Mouse (Mus musculus) testis, adult 2 months (tissue): ENCODE results near the gene Pde4d. TPM values are rescaled to one million over a fixed set of nuclear protein-coding genes. Genes with fewer than 3 reads are reported as not detected.

ENCODE experiments used
- H3K27ac ChIP-seq: fragments of 200-500 bp; 2 replicates; pipeline ENCODE4 v1.5.1; 2012; ENCODE audit warnings: low read depth, low read length; ENCODE audit not compliant: control insufficient read depth, insufficient read depth
- H3K27me3 ChIP-seq: fragments of 200-500 bp; 2 replicates; pipeline ENCODE4 v1.6.1; 2012; ENCODE audit warnings: mild to moderate bottlenecking, low read length, moderate library complexity; ENCODE audit not compliant: control insufficient read depth, insufficient read depth
- H3K36me3 ChIP-seq: fragments of 200-500 bp; 2 replicates; pipeline ENCODE4 v1.6.1; 2012; ENCODE audit warnings: mild to moderate bottlenecking, low read length; ENCODE audit not compliant: control insufficient read depth, insufficient read depth
- H3K4me1 ChIP-seq: fragments of 200-500 bp; 2 replicates; pipeline ENCODE4 v1.6.1; 2012; ENCODE audit warnings: low read length; ENCODE audit not compliant: control insufficient read depth, insufficient read depth
- H3K4me3 ChIP-seq: fragments of 200-500 bp; 2 replicates; pipeline ENCODE4 v1.5.1; 2012; ENCODE audit warnings: low read depth, mild to moderate bottlenecking, low read length, moderate library complexity, mixed read lengths; ENCODE audit not compliant: control insufficient read depth
- CTCF ChIP-seq: fragments of 200-500 bp; IDR thresholded peaks from 2 replicates; pipeline ENCODE4 v1.5.1; 2012; ENCODE audit warnings: low read depth, mild to moderate bottlenecking, inconsistent platforms, low read length, moderate library complexity; ENCODE audit not compliant: control insufficient read depth, insufficient read depth, insufficient replicate concordance
- POLR2A ChIP-seq: fragments of 200-500 bp; IDR thresholded peaks from 2 replicates; pipeline ENCODE4 v1.6.1; 2012; ENCODE audit warnings: low read depth, mild to moderate bottlenecking, inconsistent platforms, low read length, moderate library complexity; ENCODE audit not compliant: control insufficient read depth
- polyA plus RNA-seq: library from polyadenylated mRNA; depleted of rRNA; stranded (reverse); fragments of >200 nt; gene quantifications from 2 replicates; pipeline ENCODE4 v1.2.3, GENCODE M21; 2012

The Pde4d gene
- polyA plus RNA-seq, 1 experiment = 2.1 TPM

DNA sequence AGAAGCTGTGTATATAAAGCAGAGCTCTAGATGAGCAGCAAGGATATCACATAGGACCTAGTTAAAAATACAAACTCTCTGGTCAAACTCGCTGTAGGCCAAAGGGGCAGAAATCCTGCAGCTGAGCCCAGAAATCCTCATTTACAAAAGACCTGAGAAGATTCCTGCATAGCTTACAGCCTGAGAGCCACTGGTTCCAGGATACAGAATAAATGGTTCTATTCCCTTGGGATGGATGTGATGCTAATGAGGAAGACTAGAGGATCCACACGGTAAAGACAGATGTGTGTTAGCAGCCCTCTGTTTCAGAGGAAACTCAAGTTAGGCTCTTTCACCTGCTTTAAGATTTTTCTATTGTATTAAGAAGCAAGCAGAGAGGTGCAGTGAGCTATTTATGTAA is 1041.1 kb downstream of the Pde4d start:
- Histone ChIP-seq H3K4me3 (no peak overlapping the region), H3K4me1 (no peaks in the 10 kb centered on the region), H3K27me3 (no peaks in the 10 kb centered on the region), H3K27ac (no peak overlapping the region), H3K36me3 (no peaks in the 10 kb centered on the region)
- no peak for TF ChIP-seq CTCF

DNA sequence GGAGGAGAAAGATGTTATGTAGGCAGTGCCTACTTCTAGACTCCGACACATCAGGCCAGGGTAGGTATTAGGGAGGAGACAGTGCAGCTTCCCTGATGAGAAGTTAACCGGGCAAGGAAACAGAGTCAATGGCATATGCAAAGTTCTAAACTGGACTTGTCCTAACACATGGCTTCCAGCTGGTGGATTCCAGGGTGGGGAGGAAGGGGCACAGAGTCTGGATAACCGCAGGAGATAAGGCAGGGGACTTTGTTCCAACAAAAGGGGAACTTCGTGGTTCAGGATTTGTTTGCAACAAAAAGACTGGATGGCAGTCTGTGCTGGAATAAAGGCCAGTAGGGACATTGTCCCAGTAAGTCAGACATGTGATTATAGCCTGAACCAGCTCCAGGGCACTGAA is 1042.1 kb downstream of the Pde4d start:
- Histone ChIP-seq H3K4me3 (no peak overlapping the region), H3K27ac (no peak overlapping the region), H3K36me3 (no peaks in the 10 kb centered on the region), H3K4me1 (no peaks in the 10 kb centered on the region), H3K27me3 (no peaks in the 10 kb centered on the region)
- TF ChIP-seq CTCF = no peak
- no peak for TF ChIP-seq POLR2A

DNA sequence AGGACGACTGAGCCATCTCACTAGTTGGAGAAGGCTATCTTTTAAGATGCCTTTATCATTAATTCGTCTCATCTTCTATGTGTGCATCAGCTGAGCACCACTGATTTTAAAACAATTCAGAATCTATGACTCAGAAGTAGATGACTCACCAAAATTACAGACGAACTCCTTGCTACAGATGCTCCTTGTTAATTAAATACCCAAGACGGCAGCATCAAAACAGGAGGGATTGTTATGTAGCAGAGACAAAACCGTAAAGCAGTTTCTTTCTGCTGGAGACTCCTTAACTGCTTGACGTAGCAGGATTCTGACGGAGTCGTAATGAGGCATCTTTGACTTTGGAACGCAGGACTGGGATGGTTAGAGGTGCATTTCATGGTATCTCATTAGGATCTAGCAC is 1050.6 kb downstream of the Pde4d start:
- no peaks in the 10 kb centered on the region for H3K27me3 ChIP-seq
- TF ChIP-seq POLR2A (no peak), CTCF (no peak)
- H3K27ac ChIP-seq = no peak overlapping the region
- no peak overlapping the region for H3K4me3 ChIP-seq
- H3K4me1 ChIP-seq = no peaks in the 10 kb centered on the region
- H3K36me3 ChIP-seq = no peaks in the 10 kb centered on the region

GRCm38 (mm10) chr13:109502796-109503195 is 1053.0 kb downstream of the Pde4d start:
- TF ChIP-seq CTCF (no peak), POLR2A (no peak)
- Histone ChIP-seq H3K36me3 (no peaks in the 10 kb centered on the region), H3K4me3 (no peak overlapping the region), H3K27me3 (no peaks in the 10 kb centered on the region), H3K4me1 (no peaks in the 10 kb centered on the region), H3K27ac (no peak overlapping the region)

- Histone ChIP-seq H3K4me3 (no peak overlapping the region), H3K27me3 (no peaks in the 10 kb centered on the region), H3K4me1 (no peaks in the 10 kb centered on the region), H3K36me3 (no peaks in the 10 kb centered on the region), H3K27ac (no peak overlapping the region)
- TF ChIP-seq CTCF = no peak
- TF ChIP-seq POLR2A = no peak
These were observed 1057.0 kb downstream of the Pde4d start for GRCm38 (mm10) chr13:109506754-109507153.

GRCm38 (mm10) chr13:109508472-109508871 is 1058.7 kb downstream of the Pde4d start:
- Histone ChIP-seq H3K36me3 (no peaks in the 10 kb centered on the region), H3K27ac (no peak overlapping the region), H3K4me1 (no peaks in the 10 kb centered on the region), H3K27me3 (no peaks in the 10 kb centered on the region), H3K4me3 (no peak overlapping the region)
- TF ChIP-seq POLR2A (no peak), CTCF (no peak)

DNA sequence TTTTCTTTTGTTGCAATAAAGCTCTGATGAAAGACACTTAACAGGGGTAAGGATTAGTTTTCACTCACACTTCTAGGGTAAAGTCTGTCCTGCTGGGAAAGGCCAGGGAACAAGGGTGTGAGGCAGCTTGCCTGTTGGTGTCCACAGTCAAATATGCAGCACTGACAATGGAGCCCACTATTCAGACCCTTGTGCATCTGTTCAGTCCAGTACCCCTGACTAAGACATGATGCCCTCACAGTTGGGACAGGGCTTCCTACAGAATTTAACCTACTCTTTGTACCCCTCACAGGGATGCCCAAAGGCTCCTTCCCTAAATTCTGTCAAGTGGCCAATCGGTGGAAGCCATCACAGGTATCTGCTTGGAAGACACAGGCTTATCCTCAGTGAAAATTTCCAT is 1068.4 kb downstream of the Pde4d start:
- H3K27ac ChIP-seq = no peak overlapping the region
- no peaks in the 10 kb centered on the region for H3K27me3 ChIP-seq
- no peaks in the 10 kb centered on the region for H3K36me3 ChIP-seq
- H3K4me1 ChIP-seq = no peaks in the 10 kb centered on the region
- no peak for TF ChIP-seq CTCF
- no peak overlapping the region for H3K4me3 ChIP-seq

- H3K27ac ChIP-seq = no peak overlapping the region
- no peaks in the 10 kb centered on the region for H3K4me1 ChIP-seq
- TF ChIP-seq CTCF = no peak
- TF ChIP-seq POLR2A = no peak
- H3K36me3 ChIP-seq = no peaks in the 10 kb centered on the region
- H3K27me3 ChIP-seq = no peaks in the 10 kb centered on the region
- H3K4me3 ChIP-seq = no peak overlapping the region
These were observed 1069.7 kb downstream of the Pde4d start for GRCm38 (mm10) chr13:109519485-109519884.
